Mouse (Mus musculus) brain, adult 2 months (tissue): ENCODE measurements around the gene Plekhg6.

Experiments used
- DNase-seq: peaks from one replicate; pipeline ENCODE4 v3.0.0; 2011; ENCODE audit warnings: low read depth, low spot score

Plekhg6 gene

GRCm38 (mm10) chr6:125386080-125386479, 5.5 kb upstream of the Plekhg6 start:
- no peak for DNase-seq

DNA sequence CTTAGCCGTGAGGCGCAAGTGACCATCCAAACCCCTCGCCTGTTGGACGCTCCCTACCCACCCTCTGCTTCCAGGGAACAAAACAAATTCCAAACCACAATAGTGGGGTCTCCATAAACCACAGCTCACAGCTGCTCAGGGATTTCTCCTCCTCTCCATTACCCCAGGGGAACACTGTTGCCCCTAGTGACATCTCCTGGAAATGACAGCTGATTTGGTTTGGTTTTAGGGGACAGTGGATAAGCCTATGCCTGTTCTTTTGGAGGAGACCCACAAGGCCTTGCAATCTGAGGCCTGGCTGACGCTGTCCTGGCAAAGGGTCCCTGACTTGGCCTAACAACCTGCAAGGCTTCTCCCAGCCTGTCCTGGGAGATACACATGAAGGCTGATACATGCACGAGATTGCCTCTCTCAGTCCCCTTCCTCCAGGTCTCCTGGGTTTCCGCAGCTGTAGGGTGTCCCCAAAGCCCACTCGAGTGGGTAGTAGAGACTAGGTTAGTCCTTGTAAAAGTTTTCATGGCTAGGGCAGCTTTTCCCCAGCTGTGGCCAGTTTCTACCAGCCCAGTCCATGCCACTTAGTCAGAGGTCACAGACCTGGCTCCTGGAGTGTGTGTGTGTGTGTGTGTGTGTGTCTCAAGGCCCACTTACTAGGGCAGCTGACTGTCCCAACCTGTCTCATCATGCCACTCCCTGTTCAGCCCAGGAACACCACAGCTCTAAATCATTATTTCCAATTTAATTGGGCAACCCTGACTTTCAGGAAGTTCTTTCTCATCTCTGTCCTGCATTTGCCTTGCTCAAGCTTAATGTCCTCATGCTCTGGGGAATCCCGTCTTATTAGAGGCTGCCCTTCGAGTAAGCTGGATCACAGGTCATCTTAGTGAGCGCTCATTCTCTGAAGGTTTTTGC, 4.7 kb upstream of the Plekhg6 start:
- DNase-seq: no peak

GRCm38 (mm10) chr6:125382024-125382423, 1.4 kb upstream of the Plekhg6 start:
- no peak for DNase-seq

DNA sequence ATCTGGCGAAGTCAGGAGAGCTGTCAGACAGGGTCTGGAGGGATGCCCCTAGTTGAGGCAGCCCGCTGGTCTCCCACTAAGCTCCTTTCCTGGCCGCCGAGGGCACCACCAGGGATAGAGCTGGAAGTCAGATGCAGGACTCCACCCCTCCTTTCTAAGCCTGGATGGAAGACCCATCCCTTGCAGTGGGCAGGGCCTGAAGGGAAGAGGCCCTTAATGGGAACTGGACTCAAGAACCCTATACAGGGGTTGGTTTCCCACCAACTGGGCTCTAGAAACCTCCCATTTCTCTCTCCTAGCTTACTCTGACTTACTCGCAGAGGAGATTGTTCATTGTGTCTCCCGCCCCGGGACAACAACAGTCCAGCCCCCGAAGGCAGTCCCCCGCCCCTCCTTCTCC, 812 bp downstream of the Plekhg6 start:
- no peak for DNase-seq

DNA sequence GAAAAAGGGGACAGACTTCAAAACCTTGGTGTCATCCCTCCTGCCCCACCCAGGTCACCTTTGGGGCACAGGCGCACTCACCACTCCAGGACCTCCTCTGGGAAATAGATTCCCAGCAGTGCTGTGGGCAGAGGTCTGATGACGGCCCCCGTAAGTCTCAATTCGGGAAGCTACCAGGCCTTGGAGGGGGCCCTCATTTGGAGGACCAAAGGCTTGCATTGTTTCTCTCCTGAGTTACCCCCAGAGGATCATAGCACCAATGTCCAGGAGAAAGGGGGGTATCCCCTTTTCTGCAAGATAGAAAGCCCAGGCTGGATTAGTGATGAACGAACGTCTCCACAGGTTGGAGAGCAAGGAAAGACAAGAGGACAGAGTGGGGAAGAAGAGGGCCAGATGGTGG, 2.0 kb downstream of the Plekhg6 start:
- DNase-seq: no peak

- no peak for DNase-seq
Measured at GRCm38 (mm10) chr6:125377582-125378451, 2.8 kb downstream of the Plekhg6 start.

DNA sequence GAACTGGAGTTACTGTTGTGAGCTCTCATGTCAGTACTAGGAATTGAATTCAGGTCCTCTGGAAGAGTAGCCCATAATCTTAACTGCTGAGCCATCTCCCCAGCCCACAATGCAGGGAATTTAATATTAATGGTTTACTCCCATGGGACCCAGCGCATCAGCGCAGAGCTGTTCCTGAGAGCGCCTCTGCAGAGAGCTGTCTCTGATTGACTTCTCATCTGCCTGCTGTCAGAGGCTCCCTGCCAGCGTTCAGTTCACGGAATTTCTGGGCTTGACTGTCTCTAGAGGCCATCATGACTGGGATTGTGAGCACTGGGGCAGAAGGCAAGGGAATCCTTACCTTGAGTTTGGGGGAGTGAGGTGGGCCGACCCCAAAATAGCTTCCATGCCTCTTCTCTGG, 3.6 kb downstream of the Plekhg6 start:
- no peak for DNase-seq

- no peak for DNase-seq
Measured at GRCm38 (mm10) chr6:125367758-125368371, 12.7 kb downstream of the Plekhg6 start.

GRCm38 (mm10) chr6:125366133-125366532, 14.5 kb downstream of the Plekhg6 start:
- no peak for DNase-seq

DNA sequence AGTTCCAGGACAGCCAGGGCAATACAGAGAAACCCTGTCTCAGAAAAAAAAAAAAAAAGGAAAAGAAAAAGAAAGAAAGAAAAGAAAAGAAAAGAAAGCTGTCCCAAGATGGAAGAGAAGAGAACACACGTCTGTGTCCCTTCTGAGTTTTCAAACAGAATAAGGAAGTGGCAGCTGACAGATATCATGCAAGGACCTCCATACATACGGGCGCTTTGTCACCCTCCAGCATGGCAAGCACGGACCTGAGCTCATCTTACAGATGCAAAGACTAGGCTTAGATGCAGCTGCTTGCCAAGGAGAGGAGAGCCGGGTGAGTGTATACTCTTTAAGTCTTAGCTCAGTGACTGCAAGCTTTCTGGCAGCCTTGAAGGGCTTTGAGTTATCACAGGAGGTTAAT, 15.1 kb downstream of the Plekhg6 start:
- DNase-seq: no peak

DNA sequence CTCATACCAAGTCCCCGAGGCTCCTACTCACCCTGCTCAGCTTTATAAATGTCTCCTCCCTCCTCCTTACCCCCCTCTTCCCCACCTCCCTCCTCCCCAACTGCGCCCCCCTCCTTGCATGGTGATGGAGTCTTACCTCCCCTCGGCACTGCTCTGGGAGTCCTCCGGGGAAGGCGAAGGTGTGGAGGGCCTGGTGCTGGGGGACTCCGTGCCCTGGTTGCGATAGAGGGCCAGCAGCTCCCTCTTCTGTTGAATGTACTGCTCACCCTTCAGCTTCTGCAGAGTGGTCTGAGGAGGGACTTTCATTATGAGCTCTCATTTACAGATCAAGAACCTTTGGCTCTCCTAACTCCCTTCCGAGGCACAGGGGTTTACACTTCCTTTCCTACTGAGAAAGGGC, 16.1 kb downstream of the Plekhg6 start:
- no peak for DNase-seq

DNA sequence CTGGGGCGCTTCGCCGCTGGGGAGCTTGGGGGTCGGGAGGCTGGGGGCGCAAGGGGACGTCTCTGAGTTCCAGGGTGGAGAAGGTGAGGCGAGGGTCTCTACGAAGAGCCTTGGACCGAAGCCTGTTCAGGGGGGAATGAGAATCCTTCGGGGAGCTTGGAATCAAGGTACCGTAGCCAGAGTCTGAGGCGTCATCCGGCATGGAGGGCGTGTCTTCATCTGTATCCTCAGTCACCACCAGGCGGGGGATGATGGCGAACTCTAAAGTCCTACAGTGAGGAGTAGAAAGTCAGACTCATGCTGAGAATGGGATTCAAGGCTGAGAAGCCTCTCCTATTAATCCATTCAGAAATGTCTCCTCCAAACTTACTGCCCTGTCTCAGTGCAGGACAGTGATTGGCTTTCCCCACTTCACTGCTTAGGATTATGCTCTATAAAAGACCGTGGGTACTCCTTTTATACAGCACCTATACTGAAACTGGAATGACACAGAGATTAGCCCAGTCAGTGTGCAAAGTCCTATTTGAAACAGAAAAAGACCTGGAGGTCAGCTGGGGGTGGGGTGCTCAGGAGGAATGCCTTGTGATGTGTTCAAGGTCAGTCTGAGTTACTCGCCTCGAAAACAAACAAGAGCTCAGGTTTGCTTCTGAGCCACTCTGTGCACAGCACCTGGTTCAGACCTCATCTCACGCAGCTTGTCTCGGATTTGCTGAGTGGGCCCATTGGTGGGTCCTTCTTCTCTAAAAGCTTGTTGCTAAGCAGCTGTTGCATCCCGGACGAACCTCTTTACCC, 16.9 kb downstream of the Plekhg6 start:
- DNase-seq: no peak

DNA sequence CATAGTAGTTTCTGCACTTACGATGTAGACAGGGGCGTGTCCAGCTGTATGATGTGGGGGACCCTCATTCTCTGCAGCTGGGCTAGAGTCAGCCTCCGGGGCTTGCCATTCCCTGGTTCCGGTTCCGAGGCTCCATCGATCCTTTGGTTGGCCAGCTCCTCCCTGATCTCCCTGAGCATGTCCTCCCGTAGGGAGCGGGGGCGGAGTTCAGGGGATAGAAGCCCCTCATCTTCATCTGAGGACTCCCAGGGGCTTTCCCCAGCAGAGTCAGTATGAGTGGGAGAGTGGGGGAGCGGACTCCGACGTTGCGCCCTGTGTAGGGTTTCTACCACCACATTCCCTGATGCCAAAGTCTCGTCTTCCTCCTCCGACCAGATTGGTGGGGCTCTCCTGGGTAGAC, 17.6 kb downstream of the Plekhg6 start:
- DNase-seq: no peak

GRCm38 (mm10) chr6:125361467-125362291, 18.9 kb downstream of the Plekhg6 start:
- peak; percentile 63 for DNase-seq

GRCm38 (mm10) chr6:125360846-125361245, 19.7 kb downstream of the Plekhg6 start:
- DNase-seq: no peak

DNA sequence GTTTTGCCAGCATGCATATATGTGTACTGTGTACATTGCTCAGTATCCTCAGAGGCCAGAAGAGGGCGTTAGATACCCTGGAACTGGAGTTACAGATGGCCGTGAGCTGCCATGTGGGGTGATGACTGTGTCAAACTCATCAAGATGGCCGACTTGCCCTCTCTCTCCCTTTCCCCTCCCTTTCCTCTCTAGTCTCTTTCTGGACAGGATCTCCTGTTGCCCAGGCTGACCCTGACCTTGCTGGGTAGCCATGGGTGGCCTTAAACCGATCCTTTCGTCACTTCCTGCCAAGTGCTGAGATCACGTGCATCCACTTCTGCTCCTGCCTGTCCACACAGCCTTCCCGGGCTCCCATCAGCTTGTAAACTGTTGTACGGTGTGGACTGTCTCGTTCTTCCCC, 20.6 kb downstream of the Plekhg6 start:
- no peak for DNase-seq

DNA sequence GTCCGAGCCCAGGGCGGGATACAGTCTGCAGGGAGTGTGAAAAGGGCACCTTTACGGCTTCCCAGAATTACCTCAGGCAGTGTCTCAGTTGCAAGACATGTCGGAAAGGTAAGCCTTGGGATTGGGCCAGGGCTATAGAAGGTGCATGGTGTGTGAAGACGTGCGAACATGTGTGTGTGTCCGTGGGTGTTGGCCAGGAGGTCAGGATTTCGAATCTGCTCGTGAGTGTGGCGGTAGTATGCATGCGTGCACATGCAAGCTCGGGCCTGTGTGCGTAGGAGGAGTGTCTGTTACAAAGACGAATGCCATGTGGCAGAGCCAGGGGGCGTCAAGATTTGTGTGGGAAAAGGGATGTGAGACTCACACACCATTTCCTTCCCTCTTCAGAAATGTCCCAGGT, 23.3 kb downstream of the Plekhg6 start:
- peak; percentile 35 for DNase-seq

- no peak for DNase-seq
Measured at GRCm38 (mm10) chr6:125356264-125356663, 24.3 kb downstream of the Plekhg6 start.

GRCm38 (mm10) chr6:125355197-125355741, 25.3 kb downstream of the Plekhg6 start:
- no peak for DNase-seq
